Mouse (Mus musculus): ENCODE data around the gene Lsamp.

GRCm38 (mm10) chr16:41244711-41245110 lies 1260.5 kb downstream of the Lsamp start:
- no peak for TF ChIP-seq POLR2A (IDR thresholded peaks at IDR 0.05; ENCODE audit: low read depth, low read length)
- TF ChIP-seq CTCF (IDR thresholded peaks at IDR 0.05; ENCODE audit: extremely low read depth, insufficient read depth, insufficient read length, insufficient replicate concordance), result no peak
